Mouse (Mus musculus): Measurements from ENCODE around the gene Igdcc3.

Igdcc3 gene

GRCm38 (mm10) chr9:65177912-65178311 lies 36.9 kb downstream of the Igdcc3 start:
- no peak for DNase-seq

DNA sequence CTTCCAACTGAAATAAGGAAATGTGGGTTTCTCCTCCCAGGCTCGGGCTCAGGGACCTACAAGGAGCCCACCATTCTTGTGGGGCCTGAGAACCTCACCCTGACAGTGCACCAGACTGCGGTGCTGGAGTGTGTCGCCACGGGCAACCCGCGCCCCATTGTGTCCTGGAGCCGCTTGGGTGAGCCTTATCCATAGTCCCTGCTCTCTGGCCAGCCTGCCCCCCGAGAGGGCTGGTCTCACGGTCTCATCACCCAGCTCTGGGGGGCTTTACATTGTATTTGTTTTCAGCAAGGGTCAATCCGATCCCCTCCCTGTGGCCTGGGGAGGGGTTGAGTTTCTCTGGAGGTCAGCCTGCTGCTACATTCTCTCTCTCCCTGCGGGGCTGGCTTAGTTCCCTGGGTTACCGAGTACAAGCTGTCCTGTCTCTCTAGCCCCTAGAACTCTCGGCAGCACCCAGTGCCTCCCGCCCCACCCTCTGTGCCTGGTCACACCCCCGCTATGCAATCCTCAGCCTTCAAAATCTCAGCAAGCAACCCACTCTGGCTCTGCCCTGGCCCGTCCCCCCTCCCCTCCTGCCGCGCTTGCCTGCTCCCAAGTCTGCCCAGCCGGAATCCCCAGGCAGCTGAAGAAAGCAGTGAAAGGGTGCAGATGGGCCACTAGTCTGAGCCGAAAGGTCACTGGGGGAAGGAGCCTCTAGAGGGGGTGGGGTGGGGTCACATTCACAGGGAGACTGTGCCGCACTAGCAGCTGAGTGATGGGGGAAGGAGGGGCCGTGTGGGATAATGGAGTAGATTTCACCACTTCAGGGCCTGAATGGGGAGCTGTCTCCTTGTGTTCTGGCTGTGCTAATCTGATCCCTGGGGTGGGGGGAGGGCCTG lies 37.6 kb downstream of the Igdcc3 start:
- DNase-seq, result peak; percentile 32 to 73

DNA sequence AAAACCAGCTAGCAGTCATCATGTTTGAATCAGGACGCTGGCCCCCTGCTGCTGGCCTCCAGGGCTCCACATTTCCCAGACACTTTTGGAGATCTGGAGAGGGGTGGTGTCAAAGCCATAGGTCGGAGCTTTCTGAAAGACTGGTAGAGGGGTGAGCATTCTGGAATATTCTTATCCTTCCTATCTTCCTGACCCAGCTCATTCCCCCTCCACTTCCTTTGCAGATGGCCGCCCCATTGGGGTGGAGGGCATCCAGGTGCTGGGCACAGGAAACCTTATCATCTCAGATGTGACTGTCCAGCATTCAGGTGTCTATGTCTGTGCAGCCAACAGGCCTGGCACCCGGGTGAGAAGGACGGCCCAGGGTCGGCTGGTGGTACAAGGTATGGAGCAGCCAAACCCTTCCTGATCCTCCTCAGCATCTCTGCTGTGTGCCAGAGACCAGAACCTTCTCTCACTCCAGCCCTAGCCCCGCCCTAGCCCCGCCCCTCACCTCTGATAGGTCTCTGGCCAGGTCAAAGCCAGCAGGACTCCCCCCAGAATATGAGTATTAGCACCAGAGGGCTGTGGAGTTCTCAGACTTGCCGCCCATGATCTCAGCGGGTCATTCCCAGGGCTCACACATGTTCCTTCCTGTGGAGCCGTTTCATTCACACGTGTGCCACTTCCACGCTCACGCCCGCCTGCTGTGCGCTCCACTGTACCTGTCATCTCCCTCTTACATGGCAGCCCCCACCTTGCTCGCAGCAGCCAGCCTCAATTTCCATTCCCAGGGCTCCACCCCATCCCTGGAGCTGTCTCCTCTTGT lies 39.0 kb downstream of the Igdcc3 start:
- no peak for DNase-seq

DNA sequence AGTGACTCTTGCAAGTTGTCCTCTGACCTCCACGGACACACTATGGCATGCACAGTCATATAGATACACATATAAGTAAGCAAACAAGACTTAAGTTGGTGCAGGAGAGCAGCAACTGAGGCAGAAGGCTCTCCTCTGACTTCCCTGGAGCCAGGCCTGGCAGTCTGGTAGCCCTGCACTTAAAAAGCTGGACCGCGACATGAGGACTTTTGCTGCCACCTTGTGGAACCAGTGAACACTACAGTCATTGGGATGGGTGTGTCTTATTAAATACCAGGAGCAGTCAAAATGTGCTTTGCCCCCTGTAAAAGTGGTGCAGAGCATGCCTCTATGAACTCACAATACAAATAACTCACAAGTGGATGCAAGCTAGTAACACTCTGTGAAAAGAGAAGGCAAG lies 47.6 kb downstream of the Igdcc3 start:
- peak; percentile 76 to 88 for DNase-seq

GRCm38 (mm10) chr9:65190306-65190705 lies 49.3 kb downstream of the Igdcc3 start:
- DNase-seq, result no peak

GRCm38 (mm10) chr9:65191389-65191754 lies 50.4 kb downstream of the Igdcc3 start:
- no peak for DNase-seq

DNA sequence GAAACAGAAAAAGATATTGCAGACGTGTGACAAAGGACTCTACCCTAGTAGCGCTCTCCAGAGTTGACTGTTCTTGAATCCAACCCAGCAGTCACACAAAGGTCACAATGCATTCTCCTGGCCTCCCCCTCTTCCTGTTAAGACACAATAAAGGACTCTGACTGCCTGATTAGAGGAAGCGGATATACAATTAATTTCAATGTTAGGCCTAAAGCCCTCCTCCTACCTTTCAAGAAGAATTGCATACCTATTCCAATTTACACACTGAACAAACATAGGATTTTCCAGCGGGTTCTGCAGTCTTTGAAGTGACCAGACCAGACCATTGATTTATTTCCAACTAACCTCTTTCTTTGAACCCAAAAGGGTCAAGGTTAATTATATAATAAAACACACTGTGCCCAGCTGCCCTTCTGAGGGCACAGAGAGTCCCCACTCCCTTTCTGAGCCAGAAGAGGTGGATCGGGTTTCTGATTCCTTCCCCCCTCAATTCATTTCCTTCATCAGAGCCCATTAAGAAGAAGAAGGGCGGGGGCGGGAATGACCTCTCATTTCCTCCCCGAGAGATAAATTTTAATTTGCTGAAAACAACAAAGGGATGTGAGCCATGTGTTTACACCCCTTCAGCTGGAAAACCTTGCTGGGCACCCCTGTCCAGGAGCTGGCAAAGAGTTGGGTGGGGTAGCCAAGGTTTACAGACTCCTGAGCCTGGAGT lies 50.9 kb downstream of the Igdcc3 start:
- no peak for DNase-seq

GRCm38 (mm10) chr9:65193214-65193613 lies 52.2 kb downstream of the Igdcc3 start:
- DNase-seq, result no peak

DNA sequence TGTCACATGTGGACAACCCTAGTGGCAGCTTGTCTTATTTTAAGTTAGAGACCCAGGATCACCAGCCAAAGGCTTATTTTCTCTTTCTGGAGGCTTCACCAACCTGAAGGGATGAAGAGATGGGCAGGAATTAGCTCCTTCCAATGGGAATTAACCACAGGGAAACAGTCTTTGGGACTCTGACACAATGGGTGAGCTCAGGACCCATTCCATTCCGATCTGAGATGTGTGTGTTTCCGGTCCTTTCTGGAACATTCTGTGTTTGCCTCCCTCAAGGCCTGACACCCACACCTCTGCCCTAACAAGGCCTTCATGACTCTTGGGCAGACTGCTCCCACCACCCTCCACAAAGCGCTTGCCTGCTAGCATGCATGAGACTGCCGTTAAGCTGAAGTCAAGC lies 54.1 kb downstream of the Igdcc3 start, which contains the start of gene Parp16:
TSS of gene Parp16 (plus strand) at position 301 of the 400 bp plus-strand sequence.
- DNase-seq, result no peak

- peak; percentile 54 to 73 for DNase-seq
Measured at GRCm38 (mm10) chr9:65195621-65195981, 54.6 kb downstream of the Igdcc3 start.

DNA sequence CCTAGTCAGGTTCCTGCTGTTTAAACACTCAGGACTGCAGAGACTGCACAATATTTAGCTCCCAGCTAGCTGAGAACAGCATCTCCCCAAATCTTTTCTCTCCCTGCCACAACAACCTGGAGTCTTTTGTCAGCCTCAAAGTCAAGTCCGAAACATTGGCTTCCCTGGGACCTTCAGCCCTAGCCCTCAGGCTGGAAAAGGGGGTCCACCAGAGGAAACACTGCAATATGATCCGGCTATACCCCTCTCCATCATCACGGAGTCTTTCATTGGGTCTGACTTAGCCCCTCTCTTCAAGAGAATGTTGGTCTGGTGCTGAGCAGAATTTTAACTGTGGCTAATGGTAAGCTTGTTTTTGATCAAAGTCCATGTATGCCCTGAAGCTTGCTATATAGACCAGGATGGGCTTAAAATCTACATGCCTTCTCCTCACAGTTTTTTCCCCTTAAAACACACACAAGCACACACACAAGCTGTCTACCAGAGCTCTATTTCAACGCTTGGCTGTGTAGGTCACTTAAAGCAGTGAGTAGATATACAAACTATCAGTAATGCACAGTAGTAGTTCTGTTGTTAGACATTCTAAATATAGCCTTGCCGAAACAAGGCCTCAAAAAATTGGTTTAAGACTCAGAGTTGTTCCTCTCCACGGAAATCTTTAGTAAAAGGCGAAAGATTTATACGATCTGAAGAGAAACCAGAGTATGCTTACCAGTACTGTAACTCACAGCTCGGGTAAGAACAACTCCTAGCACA lies 55.2 kb downstream of the Igdcc3 start:
- no peak for DNase-seq

- peak; percentile 94 to 96 for DNase-seq
Measured at GRCm38 (mm10) chr9:65196738-65197569, 56.0 kb downstream of the Igdcc3 start.

DNA sequence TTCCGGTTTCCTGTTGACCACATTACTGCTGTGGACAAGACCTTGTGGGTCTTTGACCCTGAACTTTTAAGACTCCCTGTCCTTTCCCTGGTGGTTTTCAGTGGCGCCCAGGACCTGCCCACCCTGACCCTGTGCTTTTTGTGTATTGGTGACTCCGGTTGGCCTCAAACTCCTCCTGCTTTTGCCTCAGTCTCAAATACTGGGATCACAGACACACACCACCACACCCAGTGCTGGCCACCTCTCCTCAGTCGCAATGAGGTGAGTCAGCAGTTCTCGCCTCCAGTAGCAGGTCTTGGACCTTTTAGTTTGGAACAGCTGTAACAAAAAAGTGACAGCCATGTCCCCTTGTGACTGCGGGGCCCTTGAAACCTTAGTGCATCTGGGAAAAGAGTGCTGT lies 56.8 kb downstream of the Igdcc3 start:
- no peak for DNase-seq

DNA sequence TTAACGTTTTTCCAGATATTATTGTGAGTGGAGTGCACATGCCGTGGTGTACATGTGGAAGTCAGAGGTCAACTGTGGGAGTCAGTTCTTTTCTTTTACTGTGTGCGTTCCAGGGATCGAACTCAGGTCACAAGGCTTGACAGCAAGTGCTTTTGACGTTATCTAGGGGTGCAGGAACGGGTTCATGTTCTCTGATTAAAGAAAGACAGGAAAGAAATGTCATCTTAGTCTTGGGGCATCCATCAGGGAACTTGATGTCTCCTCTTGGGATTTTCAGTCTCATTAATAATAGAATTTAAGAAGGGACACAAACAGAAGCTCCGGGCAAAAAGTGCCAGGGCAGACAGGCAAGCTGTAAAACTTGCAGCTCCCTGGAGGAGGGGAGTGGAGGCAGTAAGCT lies 58.7 kb downstream of the Igdcc3 start:
- DNase-seq, result no peak

- no peak for DNase-seq
Measured at GRCm38 (mm10) chr9:65200606-65201005, 59.6 kb downstream of the Igdcc3 start.

- DNase-seq, result no peak
Measured at GRCm38 (mm10) chr9:65201021-65201380, 60.0 kb downstream of the Igdcc3 start.

DNA sequence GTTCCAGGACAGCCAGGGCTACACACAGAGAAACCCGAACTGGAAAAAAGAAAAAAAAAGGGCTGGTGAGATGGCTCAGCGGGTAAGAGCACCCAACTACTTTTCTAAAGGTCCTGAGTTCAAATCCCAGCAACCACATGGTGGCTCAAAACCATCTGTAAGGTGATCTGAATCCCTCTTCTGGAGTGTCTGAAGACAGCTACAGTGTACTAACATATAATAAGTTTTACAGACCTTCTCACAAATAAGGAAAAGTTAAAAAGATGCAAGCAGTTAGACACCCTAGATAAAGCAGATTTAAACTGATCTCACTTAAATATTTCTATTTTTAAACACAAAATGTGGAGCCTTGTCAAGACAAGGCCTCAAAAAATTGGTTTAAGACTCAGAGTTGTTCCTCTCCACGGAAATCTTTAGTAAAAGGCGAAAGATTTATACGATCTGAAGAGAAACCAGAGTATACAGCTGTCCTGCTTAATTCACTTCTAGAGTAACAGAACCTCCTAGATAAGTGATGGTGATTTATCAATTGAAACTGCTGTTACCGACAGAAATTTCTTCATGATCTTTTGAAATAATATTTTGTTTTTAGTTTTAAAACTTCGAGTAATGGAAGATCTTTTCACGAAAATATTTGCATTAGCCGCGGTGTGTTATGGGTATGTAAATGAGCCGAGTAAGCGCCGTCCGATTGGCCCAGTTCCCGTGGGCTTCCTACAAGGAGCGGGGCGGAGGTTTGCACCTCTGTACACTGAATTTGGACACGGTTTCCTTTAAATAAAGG lies 60.6 kb downstream of the Igdcc3 start:
- peak; percentile 87 to 89 for DNase-seq

DNA sequence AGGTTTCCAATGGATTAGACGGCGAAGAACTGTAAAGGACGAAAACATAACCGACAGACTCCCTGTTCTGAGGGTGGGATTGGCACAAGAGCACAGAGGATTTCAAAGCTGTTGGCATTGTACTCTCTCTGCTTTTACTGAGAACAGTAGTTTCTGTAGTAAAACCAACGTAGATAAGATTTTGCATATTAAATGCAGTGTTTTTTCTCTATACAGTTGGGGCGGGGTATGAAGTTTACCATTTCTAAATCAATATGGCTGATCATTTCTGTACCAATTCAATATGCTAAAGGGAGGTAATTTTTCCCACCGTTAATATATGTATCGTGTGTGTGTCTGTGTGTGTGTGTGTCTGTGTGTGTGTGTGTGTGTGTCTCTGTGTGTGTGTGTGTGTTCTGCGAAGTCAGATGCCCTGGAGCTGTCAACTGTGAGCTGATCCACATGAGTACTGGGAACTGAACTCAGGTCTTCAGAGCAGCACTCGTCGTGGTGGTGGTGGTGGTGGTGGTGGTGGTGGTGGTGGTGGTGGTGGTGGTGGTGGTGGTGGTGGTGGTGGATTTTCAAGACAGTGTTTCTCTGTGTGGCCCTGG lies 61.3 kb downstream of the Igdcc3 start:
- no peak for DNase-seq

GRCm38 (mm10) chr9:65205049-65205815 lies 64.2 kb downstream of the Igdcc3 start:
- no peak for DNase-seq
